Mouse (Mus musculus): ENCODE measurements around the gene Ttll6. TPM values are rescaled to one million over a fixed set of nuclear protein-coding genes. Genes with fewer than 3 reads are reported as not detected.
A peak's percentile ranks its signal among the peaks of the same experiment; 100 is the strongest.

Gene Ttll6
- polyA plus RNA-seq, 1 experiment from 2014 or later, result not detected

GRCm38 (mm10) chr11:96181061-96181460 lies 47.5 kb downstream of the Ttll6 start:
- peaks cover 99% of the 10 kb centered on the region for H3K27me3 ChIP-seq
- 21% methylated on average over 4 of the region's 4 CpGs for WGBS
- no peaks in the 10 kb centered on the region for H3K9me3 ChIP-seq (replicated peaks)
- no peak for ATAC-seq (replicated peaks; ENCODE audit: low FRiP score)
- no peak overlapping the region for H3K4me3 ChIP-seq (replicated peaks)
- H3K36me3 ChIP-seq, result no peaks in the 10 kb centered on the region
- no peak overlapping the region for H3K4me2 ChIP-seq
- no peak overlapping the region for H3K27ac ChIP-seq
- no peak overlapping the region for H3K9ac ChIP-seq
- 0 out of 2 replicates have a peak, but pooled peaks cover 3% of the 10 kb centered on the region for H3K4me1 ChIP-seq

GRCm38 (mm10) chr11:96184233-96184632 lies 50.6 kb downstream of the Ttll6 start:
- Histone ChIP-seq H3K4me1 (no peaks in the 10 kb centered on the region), H3K9ac (no peak overlapping the region), H3K4me2 (no peak overlapping the region), H3K4me3 (replicated peaks) (no peak overlapping the region), H3K27me3 (peaks cover 99% of the 10 kb centered on the region), H3K27ac (no peak overlapping the region), H3K36me3 (no peaks in the 10 kb centered on the region), H3K9me3 (replicated peaks) (no peaks in the 10 kb centered on the region)
- no peak for ATAC-seq (replicated peaks; ENCODE audit: low FRiP score)

- peaks cover 6% of the 10 kb centered on the region; the same call in 1 of the 2 replicates for H3K4me1 ChIP-seq
- no peak for ATAC-seq (replicated peaks; ENCODE audit: low FRiP score)
- H3K9ac ChIP-seq, result no peak overlapping the region
- H3K27me3 ChIP-seq, result peaks cover 99% of the 10 kb centered on the region
- no peak overlapping the region for H3K27ac ChIP-seq
- WGBS, result 5% methylated on average over 4 of the region's 4 CpGs
- H3K36me3 ChIP-seq, result no peaks in the 10 kb centered on the region
- H3K9me3 ChIP-seq (replicated peaks), result no peaks in the 10 kb centered on the region
- no peak overlapping the region for H3K4me2 ChIP-seq
- no peak overlapping the region for H3K4me3 ChIP-seq (replicated peaks)
Observed at GRCm38 (mm10) chr11:96187321-96187720, 53.7 kb downstream of the Ttll6 start.

- H3K9me3 ChIP-seq (replicated peaks), result no peaks in the 10 kb centered on the region
Observed at GRCm38 (mm10) chr11:96189810-96190522, 56.4 kb downstream of the Ttll6 start.

GRCm38 (mm10) chr11:96191132-96191531 lies 57.5 kb downstream of the Ttll6 start:
- 5% methylated on average over 5 of the region's 5 CpGs for WGBS
- Histone ChIP-seq H3K27me3 (peaks cover 99% of the 10 kb centered on the region), H3K4me1 (peaks cover 21% of the 10 kb centered on the region), H3K36me3 (no peaks in the 10 kb centered on the region), H3K9me3 (replicated peaks) (no peaks in the 10 kb centered on the region), H3K27ac (no peak overlapping the region), H3K4me2 (no peak overlapping the region), H3K4me3 (replicated peaks) (no peak overlapping the region), H3K9ac (no peak overlapping the region)
- no peak for ATAC-seq (replicated peaks; ENCODE audit: low FRiP score)

More at GRCm38 (mm10) chr11:96189810-96190522, 56.4 kb downstream of the Ttll6 start:
- peaks cover 21% of the 10 kb centered on the region for H3K4me1 ChIP-seq
- no peaks in the 10 kb centered on the region for H3K36me3 ChIP-seq
- H3K4me2 ChIP-seq, result no peak overlapping the region
- H3K27ac ChIP-seq, result no peak overlapping the region
- H3K27me3 ChIP-seq, result peaks cover 99% of the 10 kb centered on the region
- H3K9ac ChIP-seq, result no peak overlapping the region
- H3K4me3 ChIP-seq (replicated peaks), result no peak overlapping the region
- under 1% methylated on average over 28 of the region's 28 CpGs for WGBS
- no peak for ATAC-seq (replicated peaks; ENCODE audit: low FRiP score)

- Histone ChIP-seq H3K27me3 (peaks cover 99% of the 10 kb centered on the region), H3K4me3 (replicated peaks) (peak within 1 kb of the TSS; percentile 11), H3K4me2 (peak within 1 kb of the TSS; percentile 39), H3K4me1 (peaks cover 21% of the 10 kb centered on the region), H3K9me3 (replicated peaks) (no peaks in the 10 kb centered on the region), H3K27ac (no peak within 1 kb of the TSS), H3K9ac (no peak within 1 kb of the TSS), H3K36me3 (no peaks in the 10 kb centered on the region)
- under 1% methylated on average over 35 of the region's 35 CpGs for WGBS
- ATAC-seq (replicated peaks; ENCODE audit: low FRiP score), result no peak
Observed at GRCm38 (mm10) chr11:96193521-96194400, 60.2 kb downstream of the Ttll6 start, which contains the start of gene Hoxb13. TSS of gene Hoxb13 (plus strand) at chr11:96194316.

GRCm38 (mm10) chr11:96194401-96194710 lies 60.8 kb downstream of the Ttll6 start:
- Histone ChIP-seq H3K4me3 (replicated peaks) (peak overlapping the region; percentile 11), H3K9ac (no peak overlapping the region), H3K9me3 (replicated peaks) (no peaks in the 10 kb centered on the region), H3K27me3 (peaks cover 99% of the 10 kb centered on the region), H3K36me3 (no peaks in the 10 kb centered on the region), H3K4me1 (peaks cover 21% of the 10 kb centered on the region), H3K27ac (no peak overlapping the region), H3K4me2 (peak overlapping the region; percentile 39)
- 0% methylated on average over 10 of the region's 10 CpGs for WGBS
- ATAC-seq (replicated peaks; ENCODE audit: low FRiP score), result no peak

- Histone ChIP-seq H3K4me1 (peaks cover 24% of the 10 kb centered on the region), H3K9me3 (replicated peaks) (no peaks in the 10 kb centered on the region), H3K4me2 (no peak overlapping the region), H3K9ac (no peak overlapping the region), H3K27ac (no peak overlapping the region), H3K27me3 (peaks cover 100% of the 10 kb centered on the region), H3K4me3 (replicated peaks) (0 out of 2 replicates have a peak overlapping the region, but pooled peaks have one; percentile 11), H3K36me3 (no peaks in the 10 kb centered on the region)
- 5% methylated on average over 11 of the region's 11 CpGs for WGBS
- ATAC-seq (replicated peaks; ENCODE audit: low FRiP score), result no peak
Observed at GRCm38 (mm10) chr11:96194961-96195640, 61.5 kb downstream of the Ttll6 start.

GRCm38 (mm10) chr11:96195769-96196280 lies 62.2 kb downstream of the Ttll6 start:
- Histone ChIP-seq H3K27ac (no peak overlapping the region), H3K4me3 (replicated peaks) (no peak overlapping the region), H3K36me3 (no peaks in the 10 kb centered on the region), H3K9ac (no peak overlapping the region), H3K27me3 (peaks cover 100% of the 10 kb centered on the region), H3K9me3 (replicated peaks) (no peaks in the 10 kb centered on the region), H3K4me2 (no peak overlapping the region), H3K4me1 (peaks cover 20% of the 10 kb centered on the region)
- 2% methylated on average over 20 of the region's 20 CpGs for WGBS
- no peak for ATAC-seq (replicated peaks; ENCODE audit: low FRiP score)

- H3K9me3 ChIP-seq (replicated peaks), result no peaks in the 10 kb centered on the region
- no peak for ATAC-seq (replicated peaks; ENCODE audit: low FRiP score)
- no peaks in the 10 kb centered on the region for H3K36me3 ChIP-seq
- H3K27me3 ChIP-seq, result peaks cover 100% of the 10 kb centered on the region
- H3K4me1 ChIP-seq, result peaks cover 26% of the 10 kb centered on the region
- WGBS, result under 1% methylated on average over 12 of the region's 12 CpGs
- H3K4me2 ChIP-seq, result no peak overlapping the region
- H3K4me3 ChIP-seq (replicated peaks), result no peak overlapping the region
- no peak overlapping the region for H3K9ac ChIP-seq
- H3K27ac ChIP-seq, result no peak overlapping the region
Observed at GRCm38 (mm10) chr11:96198642-96199041, 65.1 kb downstream of the Ttll6 start.

- peaks cover 100% of the 10 kb centered on the region for H3K27me3 ChIP-seq
- no peaks in the 10 kb centered on the region for H3K36me3 ChIP-seq
- whole genome bisulfite sequencing, result 2% methylated on average over 22 of the region's 22 CpGs
- no peak overlapping the region for H3K9ac ChIP-seq
- H3K9me3 ChIP-seq (replicated peaks), result no peaks in the 10 kb centered on the region
- peak overlapping the region; percentile 10; the same call in 1 of the 2 replicates for H3K4me3 ChIP-seq (replicated peaks)
- H3K4me2 ChIP-seq, result peak overlapping the region; percentile 35
- H3K4me1 ChIP-seq, result peaks cover 20% of the 10 kb centered on the region
- no peak for ATAC-seq (replicated peaks; ENCODE audit: low FRiP score)
- H3K27ac ChIP-seq, result no peak overlapping the region
Observed at GRCm38 (mm10) chr11:96199181-96200086, 65.8 kb downstream of the Ttll6 start.
